Mouse (Mus musculus) small intestine, adult 10 weeks (tissue): Measurements from ENCODE around the gene Slitrk3. TPM values are rescaled to one million over a fixed set of nuclear protein-coding genes. Genes with fewer than 3 reads are reported as not detected.

Source experiments
- polyA plus RNA-seq: library from polyadenylated mRNA; stranded (reverse); fragments of 350-450 nt; fragmentation: Illumina TruSeq; extraction: RNeasy Lipid Tissue Mini Kit (QIAGEN cat#74804); gene quantifications from one replicate; pipeline ENCODE4 v1.2.3, GENCODE M21; 2014; ENCODE audit warnings: low replicate concordance

Slitrk3 gene
- polyA plus RNA-seq: 0.37 TPM

GRCm38 (mm10) chr3:73057197-73057811 is at the start of gene Slitrk3:
Gene Slitrk3, minus strand, starts transcription at chr3:73057803.

Other genes with a start within 250 kb of the Slitrk3 start
- 9,515 TPM for gene Sis, start 89.9 kb downstream of the Slitrk3 start, polyA plus RNA-seq